In the genomic region with DNA sequence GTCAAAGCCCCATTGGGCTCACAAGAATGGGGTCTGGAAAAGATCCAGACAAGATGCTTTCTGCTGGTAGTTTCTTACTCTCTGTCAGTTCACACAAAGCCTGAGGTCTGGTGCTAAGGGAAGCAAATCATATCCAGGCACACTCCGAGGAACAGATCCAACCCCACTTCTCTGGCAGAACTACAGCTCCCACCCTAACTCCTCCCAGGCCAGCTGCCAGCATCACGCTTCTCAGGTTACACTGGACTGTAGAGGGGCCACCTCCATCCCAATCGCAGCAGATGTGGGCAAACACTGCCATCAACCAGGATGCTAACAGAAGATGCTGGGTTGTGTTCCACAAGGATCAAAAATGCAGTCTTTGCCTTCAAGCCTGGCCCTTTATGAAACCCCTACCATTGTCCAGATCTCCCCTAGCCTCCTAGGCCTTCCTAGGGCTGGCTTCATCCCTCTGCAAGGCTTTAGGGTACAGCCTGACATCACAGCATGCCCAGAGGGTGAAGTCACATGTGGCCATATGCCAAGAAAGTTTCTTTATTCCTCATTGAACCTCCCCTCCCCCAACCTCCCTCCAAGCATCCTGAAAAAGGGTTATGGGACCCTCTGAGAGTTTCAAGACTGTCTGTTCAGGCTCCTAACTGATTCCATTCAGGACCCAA, we compare ENCODE assay signal across 9 mouse cellular contexts.
A peak's percentile ranks its signal among the peaks of the same experiment; 100 is the strongest.
DNase-seq lines count a peak whose midpoint lies in the region; ATAC-seq and TF ChIP-seq lines count a peak whose summit lies in the region.
"Had no signal": no experiment of that assay in that cellular context is flagged by ENCODE, and none has a peak within 500 bp of the region (broad histone marks: within the 10 kb centered on the region; RNA-seq: fewer than 3 reads in every experiment).

No protein-coding gene starts in this region.

- H3K4me2 ChIP-seq in lung, embryonic 14.5 days, result no peak overlapping the region
- no peak overlapping the region for H3K4me2 ChIP-seq in forebrain, embryonic 13.5 days
- no peak overlapping the region for H3K4me2 ChIP-seq in limb, embryonic 11.5 days (ENCODE audit: low read depth, severe bottlenecking)

- 6% methylated on average over 3 of the region's 3 CpGs for WGBS in lung, embryonic 14.5 days
- WGBS in forebrain, embryonic 13.5 days, result 40% methylated on average over 3 of the region's 3 CpGs
- WGBS in limb, embryonic 11.5 days, result 4% methylated on average over 3 of the region's 3 CpGs

- DNase-seq in lung, embryonic 14.5 days, result peak; percentile 72
- DNase-seq in lung, adult 18-20 months, result no peak
- DNase-seq in embryo, embryonic 9.5 days (ENCODE audit: extremely low spot score), result peak; percentile 21
- peak; percentile 77 for DNase-seq in limb, embryonic 11.5 days (ENCODE audit: low spot score)
- no peak for DNase-seq in cerebellum, adult 9-11 months
- no peak for DNase-seq in spleen, postnatal 14 days (ENCODE audit: low spot score in 2 of 2)

- no peak overlapping the region for H3K27ac ChIP-seq in lung, embryonic 14.5 days (ENCODE audit: low read depth)
- 0 out of 2 replicates have a peak overlapping the region, but pooled peaks have one; percentile 27 for H3K27ac ChIP-seq in forebrain, embryonic 13.5 days
- peak overlapping the region; percentile 63; the same call in 1 of the 2 replicates for H3K27ac ChIP-seq in limb, embryonic 11.5 days (replicated peaks; ENCODE audit: low read depth, low read length)

- TF ChIP-seq CTCF in lung, embryonic 14.5 days (IDR thresholded peaks at IDR 0.05; ENCODE audit: low read depth), result no peak

- H3K9me3 ChIP-seq in lung, embryonic 14.5 days (ENCODE audit: low read depth, low read length), result no peaks in the 10 kb centered on the region; the same call in 1 of the 2 replicates
- no peaks in the 10 kb centered on the region for H3K9me3 ChIP-seq in forebrain, embryonic 13.5 days (replicated peaks)
- no peaks in the 10 kb centered on the region for H3K9me3 ChIP-seq in limb, embryonic 11.5 days (ENCODE audit: control insufficient read depth, low read length)

- no peak overlapping the region for H3K4me3 ChIP-seq in lung, embryonic 14.5 days (ENCODE audit: low read depth, low read length)
- no peak overlapping the region for H3K4me3 ChIP-seq in forebrain, embryonic 13.5 days
- no peak overlapping the region for H3K4me3 ChIP-seq in limb, embryonic 11.5 days (ENCODE audit: low read depth, low read length)
- H3K4me3 ChIP-seq: myocyte had no signal

- no peaks in the 10 kb centered on the region for H3K4me1 ChIP-seq in lung, embryonic 14.5 days (ENCODE audit: insufficient read depth)
- H3K4me1 ChIP-seq in forebrain, embryonic 13.5 days, result peaks cover 8% of the 10 kb centered on the region; the same call in 1 of the 2 replicates
- peaks cover 2% of the 10 kb centered on the region; the same call in 1 of the 2 replicates for H3K4me1 ChIP-seq in limb, embryonic 11.5 days (ENCODE audit: control insufficient read depth, insufficient read depth, low read length)

- ATAC-seq in lung, embryonic 14.5 days (ENCODE audit: insufficient read depth), result peak; percentile 93
- peak; percentile 88 for ATAC-seq in forebrain, embryonic 13.5 days
- peak; percentile 96 for ATAC-seq in limb, embryonic 11.5 days (ENCODE audit: insufficient number of reproducible peaks, low FRiP score, low TSS enrichment, low read depth)
- ATAC-seq: Patski had no signal

- H3K9ac ChIP-seq in lung, embryonic 14.5 days, result no peak overlapping the region
- H3K9ac ChIP-seq in forebrain, embryonic 13.5 days, result no peak overlapping the region
- no peak overlapping the region for H3K9ac ChIP-seq in limb, embryonic 11.5 days (ENCODE audit: low read length)

- no peaks in the 10 kb centered on the region for H3K36me3 ChIP-seq in lung, embryonic 14.5 days (ENCODE audit: insufficient read depth)
- H3K36me3 ChIP-seq in forebrain, embryonic 13.5 days (ENCODE audit: poor library complexity, severe bottlenecking), result no peaks in the 10 kb centered on the region
- no peaks in the 10 kb centered on the region for H3K36me3 ChIP-seq in limb, embryonic 11.5 days (ENCODE audit: control insufficient read depth, insufficient read depth, low read length)

- no peaks in the 10 kb centered on the region for H3K27me3 ChIP-seq in lung, embryonic 14.5 days (ENCODE audit: insufficient read depth, low read length)
- H3K27me3 ChIP-seq in forebrain, embryonic 13.5 days, result no peaks in the 10 kb centered on the region
- no peaks in the 10 kb centered on the region for H3K27me3 ChIP-seq in limb, embryonic 11.5 days (ENCODE audit: control insufficient read depth, insufficient read depth, low read length)
- H3K27me3 ChIP-seq: Patski had no signal

Comparison
In these comparisons a context has a peak if more than half of its experiments do, and no peak if none do; other contexts are left out.
1. DNase-seq: peak in lung, embryonic 14.5 days (single experiment), embryo, embryonic 9.5 days (single experiment) and limb, embryonic 11.5 days (single experiment); none in lung, adult 18-20 months (0 of 2), cerebellum, adult 9-11 months (single experiment) and spleen, postnatal 14 days (0 of 2).
2. Peak in every context shown above with its lines, with median percentiles within 50 percentile points of each other: ATAC-seq.